Mouse (Mus musculus) brain, adult 2 months (tissue): Measurements from ENCODE around the gene Bsg.

Experiments used
- DNase-seq: peaks from one replicate; pipeline ENCODE4 v3.0.0; 2011; ENCODE audit warnings: low read depth, low spot score

Gene Bsg

DNA sequence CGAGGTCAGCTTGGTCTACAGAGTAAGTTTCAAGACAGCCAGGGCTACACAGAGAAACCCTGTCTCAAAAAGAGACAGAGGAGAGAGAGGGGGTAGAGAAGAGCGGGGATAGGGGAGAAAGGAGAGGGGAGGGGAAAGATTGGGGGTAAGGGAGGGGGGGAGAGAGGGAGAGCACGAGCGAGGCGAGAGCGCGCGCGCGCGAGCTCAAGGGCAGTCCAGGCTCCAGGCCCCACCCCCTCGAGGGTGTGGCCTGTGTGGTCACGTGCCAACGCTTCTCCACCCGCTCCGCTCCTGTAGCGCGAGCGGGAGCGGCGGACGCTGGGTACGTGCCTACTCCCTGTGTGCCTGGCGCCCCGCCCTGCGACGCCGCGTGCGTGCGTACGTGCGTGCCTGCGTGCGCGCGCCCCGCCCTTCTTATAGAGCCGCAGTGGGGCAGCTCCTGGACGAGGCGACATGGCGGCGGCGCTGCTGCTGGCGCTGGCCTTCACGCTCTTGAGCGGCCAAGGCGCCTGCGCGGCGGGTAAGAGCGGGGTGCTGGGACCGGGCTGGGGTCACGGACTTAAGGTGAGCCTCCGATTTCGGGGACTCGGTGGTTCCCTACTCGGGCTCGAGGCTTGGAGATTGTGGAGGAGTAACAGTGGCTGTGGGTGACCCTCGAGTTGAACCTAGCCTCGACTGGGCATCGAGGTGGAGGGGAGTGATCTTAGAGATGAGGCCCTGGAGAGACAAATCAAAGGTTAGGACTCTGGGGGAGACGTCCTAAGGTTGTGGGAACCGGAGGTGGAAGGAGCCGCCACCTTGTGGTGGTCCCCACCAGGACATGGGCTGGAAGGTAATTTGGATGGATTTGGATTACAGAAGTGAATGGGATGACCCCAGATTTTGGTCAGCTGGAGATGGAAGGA, at the start of gene Bsg:
Gene Bsg (plus strand): TSS at position 427 of the 905 bp plus-strand sequence.
- DNase-seq: peak; percentile 100

DNA sequence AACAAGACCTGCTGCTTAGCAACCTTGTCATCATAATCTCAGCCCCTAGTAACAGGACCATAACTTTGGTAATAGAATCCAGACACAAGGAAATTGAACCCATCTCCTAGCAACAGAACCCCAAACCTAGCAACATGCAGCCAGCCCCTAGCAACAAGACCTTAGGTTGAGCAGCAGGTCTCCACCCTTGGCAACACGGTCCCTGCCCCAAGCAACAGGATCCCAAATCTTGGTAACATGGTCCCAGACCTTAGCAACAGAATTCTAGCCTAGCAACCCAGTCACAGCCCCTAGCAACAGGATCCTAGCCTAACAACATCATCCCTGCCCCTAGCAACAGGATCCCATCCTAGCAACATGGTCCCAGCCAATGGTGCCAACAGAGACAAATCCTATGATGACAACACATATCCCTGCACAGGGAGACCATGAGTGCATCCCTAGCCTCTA, 49.3 kb upstream of the Bsg start:
- DNase-seq: peak; percentile 80

GRCm38 (mm10) chr10:79658829-79659228, 45.5 kb upstream of the Bsg start:
- DNase-seq: no peak

DNA sequence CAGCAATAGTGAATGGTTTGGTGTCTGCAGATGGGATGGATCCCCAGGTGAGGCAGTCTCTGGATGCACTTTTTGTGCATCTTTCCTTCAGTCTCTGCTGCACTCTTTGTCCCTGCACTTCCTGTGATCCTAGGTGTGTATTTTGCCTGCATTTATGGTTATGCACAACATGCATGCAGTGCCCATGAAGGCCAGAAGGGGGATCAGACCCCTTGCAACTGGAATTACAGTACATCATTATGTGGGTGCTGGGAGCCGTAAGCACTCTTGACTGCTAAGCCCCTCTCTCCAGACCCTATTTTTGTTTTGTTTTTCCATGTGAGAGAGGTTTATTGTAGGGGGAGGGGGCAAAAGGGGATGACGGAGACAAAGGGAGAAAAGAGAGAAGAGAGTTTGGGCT, 44.0 kb upstream of the Bsg start:
- no peak for DNase-seq

DNA sequence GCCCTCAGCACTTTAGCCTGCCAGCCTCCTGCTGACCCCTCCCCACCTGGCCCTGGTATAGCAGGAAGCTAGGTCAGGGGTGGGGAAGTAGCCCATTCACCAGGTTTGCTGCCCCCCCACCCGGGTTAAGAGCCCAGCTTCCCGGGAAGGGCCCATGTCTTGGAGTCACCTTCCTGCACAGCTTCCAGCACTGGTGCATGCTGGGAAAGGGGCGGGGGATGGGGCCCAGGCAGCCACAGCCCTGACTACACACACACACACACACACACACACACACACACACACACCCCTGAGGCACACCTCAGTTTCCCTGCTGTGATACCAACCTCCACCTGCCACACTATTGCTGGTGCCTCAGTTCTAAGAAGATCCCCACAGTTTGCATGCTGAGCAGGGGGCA, 42.4 kb upstream of the Bsg start:
- DNase-seq: no peak

DNA sequence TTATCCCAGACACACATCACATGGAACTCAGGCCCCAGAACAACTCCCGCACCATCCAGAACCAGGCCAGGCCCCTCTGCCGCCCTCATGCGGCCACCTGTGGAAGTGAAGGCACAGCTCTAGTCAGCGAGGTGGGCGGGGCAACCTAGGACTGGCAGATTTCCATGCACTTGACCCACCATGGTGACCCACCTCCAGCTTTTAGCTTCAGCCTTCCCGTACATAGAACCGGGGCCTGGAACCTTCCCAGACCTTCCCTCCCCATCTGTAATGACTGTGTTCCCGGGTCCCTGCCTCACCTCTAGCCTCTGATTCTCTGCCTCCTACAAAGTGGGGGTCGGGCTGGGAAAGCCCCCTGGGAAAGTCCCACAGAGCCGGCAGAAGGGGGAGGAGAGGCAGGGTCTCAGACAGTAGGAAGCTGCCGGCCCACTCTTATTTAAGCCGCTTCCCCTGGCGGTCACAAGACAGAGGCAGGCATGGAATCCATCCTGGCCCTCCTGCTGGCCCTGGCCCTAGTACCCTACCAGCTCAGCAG, 40.1 kb upstream of the Bsg start, which contains the start of gene Madcam1:
Gene Madcam1 (plus strand): TSS at position 429 of the 535 bp plus-strand sequence.
- peak; percentile 65 for DNase-seq

DNA sequence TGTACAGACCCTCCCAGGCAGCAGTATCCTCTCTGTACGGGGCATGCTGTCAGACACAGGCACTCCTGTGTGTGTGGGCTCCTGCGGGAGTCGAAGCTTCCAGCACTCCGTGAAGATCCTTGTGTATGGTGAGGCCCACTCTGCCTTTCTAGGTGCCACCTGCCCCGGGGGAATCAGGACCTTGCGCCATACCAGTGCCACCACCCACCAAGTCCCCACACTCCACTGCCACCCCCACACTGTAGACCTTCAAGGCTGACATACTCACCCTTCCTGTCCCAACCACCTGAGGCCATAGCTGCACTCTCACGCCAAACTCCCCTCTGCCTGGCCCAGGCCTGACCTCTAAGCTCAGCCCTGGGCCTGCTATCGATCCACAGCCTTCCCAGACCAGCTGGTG, 39.2 kb upstream of the Bsg start:
- no peak for DNase-seq

GRCm38 (mm10) chr10:79666493-79666892, 37.8 kb upstream of the Bsg start:
- DNase-seq: no peak

DNA sequence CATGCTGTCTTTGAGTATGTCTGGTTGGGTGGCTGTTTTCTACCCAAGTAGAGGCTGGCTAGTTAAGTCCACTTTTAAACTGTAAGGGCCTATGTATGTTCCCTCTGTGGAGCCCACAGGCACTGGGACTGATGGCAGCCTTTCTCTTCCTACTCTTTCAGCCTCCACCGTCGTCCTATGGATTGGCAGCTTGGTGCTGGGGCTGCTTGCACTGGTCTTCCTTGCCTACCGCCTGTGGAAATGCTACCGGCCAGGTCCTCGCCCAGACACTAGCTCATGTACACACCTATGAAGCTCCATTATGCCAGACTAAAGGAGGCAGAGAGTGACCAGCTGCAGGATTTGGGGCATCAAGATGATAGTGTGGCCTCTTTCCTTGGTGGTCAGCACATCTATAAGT, 36.2 kb upstream of the Bsg start:
- DNase-seq: no peak

DNA sequence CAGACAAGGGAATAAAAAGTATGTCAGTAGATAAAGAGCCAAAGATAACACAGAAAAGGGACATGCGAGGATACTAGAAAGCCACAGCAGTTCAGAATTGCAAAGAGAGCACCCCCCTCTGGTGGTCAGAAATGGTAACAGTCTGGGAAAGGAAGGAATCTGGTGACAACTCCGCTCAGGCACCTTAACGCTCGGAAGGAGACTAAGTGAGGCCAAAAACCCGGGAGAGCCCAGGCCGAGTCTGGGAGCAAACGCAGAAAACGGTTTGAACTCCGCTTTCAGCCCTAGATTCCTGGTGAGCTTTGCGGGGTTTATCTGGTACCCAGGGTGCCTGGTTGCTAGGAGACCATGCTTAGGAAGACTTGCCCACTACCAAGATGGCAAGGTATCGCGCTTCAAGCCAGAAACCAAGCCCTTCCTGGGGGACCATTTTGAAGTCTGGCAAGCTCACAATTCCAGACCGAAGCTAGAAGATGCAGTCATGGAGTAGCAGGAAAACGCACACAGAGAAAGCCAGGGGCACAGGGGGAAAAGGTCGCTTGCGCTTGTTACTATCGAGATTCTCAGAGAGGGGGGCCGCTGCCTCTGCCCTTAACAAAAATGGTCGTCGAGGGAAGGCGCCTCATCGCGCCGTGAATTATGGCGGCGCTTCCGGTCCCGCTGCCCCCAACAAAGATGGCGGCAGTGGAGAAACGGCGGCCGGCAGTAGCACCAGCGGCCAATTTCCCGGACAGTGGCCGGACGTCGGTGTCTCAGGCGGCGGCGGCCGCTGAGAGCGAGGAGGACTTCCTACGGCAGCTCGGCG, 35.3 kb upstream of the Bsg start, which contains the start of gene Tpgs1:
Gene Tpgs1 (plus strand): TSS at position 599 of the 805 bp plus-strand sequence.
- peak; percentile 97 for DNase-seq

DNA sequence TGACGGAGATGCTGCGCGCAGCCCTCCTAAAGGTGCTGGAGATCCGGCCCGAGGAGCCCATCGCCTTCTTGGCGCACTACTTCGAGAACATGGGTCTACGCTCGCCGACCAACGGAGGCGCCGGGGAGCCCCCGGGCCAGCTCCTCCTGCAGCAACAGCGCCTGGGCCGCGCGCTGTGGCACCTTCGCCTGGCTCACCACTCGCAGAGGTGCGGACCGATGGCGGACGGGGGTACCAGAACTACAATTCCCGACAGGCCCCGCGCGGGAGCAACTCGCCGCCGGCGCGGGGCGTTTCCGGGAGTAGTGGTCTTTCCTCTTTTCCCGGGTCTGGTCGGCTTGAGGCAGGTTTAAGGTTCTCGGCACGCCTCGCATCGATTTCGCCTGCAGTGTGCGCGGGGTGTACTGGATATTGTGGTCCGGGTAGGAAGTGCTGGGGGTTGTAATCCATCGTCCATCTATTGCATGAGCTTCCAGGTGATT, 34.7 kb upstream of the Bsg start:
- peak; percentile 81 for DNase-seq

DNA sequence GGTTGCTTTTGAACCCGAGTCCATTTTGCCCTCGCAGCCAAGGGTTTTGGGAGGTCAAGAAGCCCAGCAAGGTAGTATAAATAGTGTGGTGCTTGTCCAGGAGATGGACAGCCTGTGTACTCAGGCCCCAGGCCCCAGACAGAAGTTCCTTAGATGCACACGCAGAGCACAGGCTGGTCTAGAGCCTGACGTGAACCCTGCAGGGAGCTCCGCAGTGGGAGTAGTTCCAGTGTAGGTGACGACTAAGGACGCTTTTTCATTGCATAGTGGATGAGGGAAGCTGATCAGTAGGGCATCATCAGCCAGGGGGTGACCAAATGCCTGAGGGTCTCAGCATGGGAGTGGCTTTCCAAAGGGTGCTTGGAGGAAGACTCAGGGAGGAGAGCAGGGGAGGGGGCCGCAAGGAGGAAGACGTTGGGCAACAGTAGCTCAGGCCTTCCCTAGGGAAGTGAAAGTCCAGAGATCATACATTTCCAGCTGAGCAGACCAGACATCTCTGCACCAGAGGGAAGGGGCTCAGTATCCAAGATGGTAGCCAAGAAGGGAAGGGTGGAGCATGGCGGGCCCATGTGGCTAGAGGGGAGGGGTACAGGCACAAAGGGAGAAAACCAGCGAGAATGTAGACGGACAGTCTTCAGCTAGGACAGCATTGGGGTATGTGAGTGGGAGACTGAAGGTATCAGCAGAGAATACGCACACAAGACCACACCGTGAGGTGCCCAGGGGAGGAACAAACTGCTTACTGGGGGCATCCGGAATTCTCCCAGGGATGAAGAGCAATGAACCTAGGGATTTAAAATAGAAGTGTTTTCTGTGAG, 34.0 kb upstream of the Bsg start:
- DNase-seq: peak; percentile 42

- no peak for DNase-seq
These were observed 32.7 kb upstream of the Bsg start for GRCm38 (mm10) chr10:79671396-79672087.

DNA sequence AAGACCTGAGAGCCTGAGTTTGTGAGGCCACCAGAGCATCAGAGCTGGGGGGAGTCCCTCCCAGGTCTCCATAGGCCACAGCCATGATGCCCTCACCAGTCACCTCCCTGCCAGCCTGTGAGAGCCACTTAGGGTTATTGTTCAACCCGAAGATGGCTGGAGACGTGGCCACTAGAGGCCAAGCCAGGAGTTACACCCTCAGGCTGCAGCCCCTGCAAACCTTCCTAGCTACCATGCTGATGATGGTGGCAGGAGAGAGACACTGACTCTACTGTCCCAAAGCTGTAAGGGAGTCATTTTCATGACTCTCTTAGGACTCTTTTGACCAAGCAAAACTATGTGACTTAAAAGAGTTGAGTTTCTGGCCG, 32.2 kb upstream of the Bsg start:
- no peak for DNase-seq

DNA sequence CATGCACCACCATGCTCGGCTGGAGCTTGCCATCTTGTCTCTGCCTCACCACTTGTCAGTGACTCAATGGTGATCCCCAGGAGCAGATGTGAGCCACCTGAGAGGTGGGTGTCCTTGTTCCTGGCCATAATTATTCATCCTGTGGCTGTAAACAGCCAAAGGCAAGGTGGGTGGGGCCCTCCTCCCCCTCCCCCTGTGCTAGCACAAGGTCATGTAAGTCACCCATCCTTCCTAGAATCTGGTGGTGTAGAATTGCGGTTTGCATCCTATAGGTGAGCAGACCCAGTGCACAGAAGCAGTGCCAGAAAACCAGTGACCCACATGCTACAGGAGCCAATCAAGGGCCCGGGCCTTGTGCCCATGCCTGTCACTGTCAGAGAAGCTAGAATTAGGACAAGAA, 31.2 kb upstream of the Bsg start:
- no peak for DNase-seq

DNA sequence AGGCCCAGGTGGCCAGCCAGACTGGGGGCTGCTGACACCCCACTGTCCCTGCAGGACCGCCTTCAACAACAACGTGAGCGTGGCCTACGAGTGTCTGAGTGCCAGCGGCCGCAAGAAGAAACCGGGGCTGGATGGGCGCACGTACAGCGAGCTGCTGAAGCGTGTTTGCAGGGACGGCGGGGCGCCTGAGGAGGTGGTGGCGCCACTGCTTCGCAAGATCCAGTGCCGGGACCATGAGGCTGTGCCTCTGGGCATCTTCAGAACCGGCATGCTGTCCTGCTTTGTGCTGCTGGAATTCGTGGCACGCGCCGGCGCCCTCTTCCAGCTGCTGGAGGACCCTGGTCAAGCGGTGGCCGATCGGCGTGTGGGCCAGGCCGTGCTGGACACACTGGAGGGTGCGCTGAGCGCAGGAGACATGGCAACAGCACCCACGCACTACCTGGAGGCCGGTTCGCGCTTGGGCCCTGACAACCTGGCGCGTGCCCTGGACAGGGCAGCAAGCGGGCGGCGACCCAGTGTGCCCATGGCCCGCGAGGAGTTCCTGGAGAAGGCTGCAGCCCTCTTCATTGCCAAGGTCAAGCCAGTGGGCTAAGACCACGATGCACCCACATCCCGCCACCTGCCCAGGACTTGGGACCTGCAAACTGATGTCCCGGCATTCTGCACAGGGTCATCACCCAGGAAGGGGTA, 28.8 kb upstream of the Bsg start:
- DNase-seq: no peak

DNA sequence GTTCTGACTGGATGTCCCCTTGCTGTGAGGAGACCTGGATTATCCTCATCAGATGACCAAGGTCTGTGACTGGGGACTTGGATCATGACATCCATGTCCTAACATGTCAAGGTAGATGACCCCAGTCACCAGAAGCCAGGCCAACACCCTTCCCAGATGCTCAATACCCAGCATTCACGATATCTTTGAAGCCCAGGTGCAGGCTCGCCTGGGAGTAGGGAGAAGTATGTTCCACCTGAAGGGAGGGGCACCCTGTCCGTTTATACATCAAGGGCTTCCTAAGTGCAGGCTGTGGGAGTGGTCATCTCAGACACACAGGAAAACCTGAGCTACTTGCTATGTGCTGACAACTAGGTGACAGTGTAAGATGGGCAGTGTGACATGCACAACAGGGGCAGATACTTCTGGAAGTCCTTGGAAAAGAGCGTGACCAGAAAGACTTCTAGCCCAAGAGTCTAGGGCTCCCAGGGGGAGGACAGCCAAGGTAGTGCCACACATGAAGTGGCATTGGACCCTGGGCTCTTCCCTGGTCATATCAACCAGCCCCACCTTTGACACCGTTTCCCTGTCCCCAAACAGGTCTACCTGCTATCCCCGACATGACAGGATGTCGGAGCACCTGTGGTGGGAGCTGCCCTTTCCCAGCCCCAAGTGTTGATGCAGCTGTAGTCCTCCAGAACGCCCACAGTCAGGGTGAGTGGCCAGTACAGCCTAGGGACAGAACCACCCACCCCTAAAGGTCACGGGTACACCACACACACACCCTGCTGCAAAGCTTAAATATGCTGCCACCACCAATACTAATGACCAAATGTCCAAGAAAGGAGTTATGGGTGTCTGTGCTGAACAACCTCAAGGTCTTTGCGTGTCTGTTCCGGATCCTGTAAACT, 23.4 kb upstream of the Bsg start:
- DNase-seq: no peak

- DNase-seq: peak; percentile 100
These were observed 22.6 kb upstream of the Bsg start, which contains the start of gene Cdc34 for GRCm38 (mm10) chr10:79681591-79682245. Gene Cdc34, plus strand, starts transcription at chr10:79682195.
